Mouse (Mus musculus) heart, embryonic 12.5 days (tissue): ENCODE measurements around the gene Cxcr4. TPM values are rescaled to one million over a fixed set of nuclear protein-coding genes. Genes with fewer than 3 reads are reported as not detected.

Experiments used
- ATAC-seq: fragments of 200-750 bp; cut with Nextera tagmentation; 2 replicates; pipeline ENCODE4 v1.8.0; 2017; ENCODE audit warnings: moderate TSS enrichment, moderate library complexity; ENCODE audit not compliant: insufficient number of reproducible peaks, low FRiP score
- H3K27ac ChIP-seq: fragments of 300-500 bp; sonication (generic); 2 replicates; pipeline ENCODE4 v1.5.1; 2016; ENCODE audit warnings: mild to moderate bottlenecking, moderate library complexity; ENCODE audit not compliant: poor library complexity, severe bottlenecking
- H3K27me3 ChIP-seq: fragments of 300-500 bp; sonication (generic); replicated peaks from 2 replicates; pipeline ENCODE4 v1.6.1; 2016; ENCODE audit warnings: mild to moderate bottlenecking, moderate library complexity
- H3K36me3 ChIP-seq: fragments of 300-500 bp; sonication (generic); 2 replicates; pipeline ENCODE4 v1.6.1; 2016; ENCODE audit warnings: mild to moderate bottlenecking, moderate library complexity
- H3K4me1 ChIP-seq: fragments of 300-500 bp; sonication (generic); replicated peaks from 2 replicates; pipeline ENCODE4 v1.6.1; 2016; ENCODE audit warnings: mild to moderate bottlenecking
- H3K4me2 ChIP-seq: fragments of 300-500 bp; sonication (generic); 2 replicates; pipeline ENCODE4 v1.6.1; 2016; ENCODE audit warnings: mild to moderate bottlenecking, moderate library complexity
- H3K4me3 ChIP-seq: fragments of 300-500 bp; sonication (generic); 2 replicates; pipeline ENCODE4 v1.5.1; 2016; ENCODE audit warnings: mild to moderate bottlenecking
- H3K9ac ChIP-seq: fragments of 300-500 bp; sonication (generic); 2 replicates; pipeline ENCODE4 v1.6.1; 2016; ENCODE audit warnings: mild to moderate bottlenecking, moderate library complexity
- H3K9me3 ChIP-seq: fragments of 300-500 bp; sonication (generic); replicated peaks from 2 replicates; pipeline ENCODE4 v1.6.1; 2016; ENCODE audit warnings: mild to moderate bottlenecking, moderate library complexity
- WGBS: fragments of 180-500 bp; shearing (Covaris S2); methylation state at CpG from one replicate; pipeline ENCODE4 v1.1.7; 2016; 5-methylcytosine and 5-hydroxymethylcytosine counted together
- polyA plus RNA-seq: library from polyadenylated mRNA; unstranded; fragments of >200 nt; fragmentation: Nextera tagmentation; extraction: Ambion mirVana; gene quantifications from 2 replicates; pipeline ENCODE4 v1.2.1, GENCODE M21; 2016

Gene Cxcr4
- polyA plus RNA-seq, 1 experiment from 2014 or later, result 0.95 TPM

GRCm38 (mm10) chr1:128616586-128616985 is 24.5 kb upstream of the Cxcr4 start:
- 53% methylated on average over 2 of the region's 2 CpGs for WGBS
- Histone ChIP-seq H3K4me1 (0 out of 2 replicates have a peak, but pooled peaks cover 15% of the 10 kb centered on the region), H3K4me2 (no peak overlapping the region), H3K27ac (no peak overlapping the region), H3K9me3 (no peaks in the 10 kb centered on the region), H3K27me3 (no peaks in the 10 kb centered on the region), H3K4me3 (no peak overlapping the region), H3K9ac (no peak overlapping the region), H3K36me3 (no peaks in the 10 kb centered on the region)
- ATAC-seq, result no peak

- Histone ChIP-seq H3K27ac (no peak overlapping the region), H3K9ac (no peak overlapping the region), H3K4me2 (no peak overlapping the region), H3K4me1 (0 out of 2 replicates have a peak, but pooled peaks cover 15% of the 10 kb centered on the region), H3K27me3 (no peaks in the 10 kb centered on the region), H3K36me3 (no peaks in the 10 kb centered on the region), H3K9me3 (no peaks in the 10 kb centered on the region), H3K4me3 (no peak overlapping the region)
- WGBS, result 69% methylated on average over 2 of the region's 2 CpGs
- ATAC-seq, result no peak
Observed at GRCm38 (mm10) chr1:128615459-128615806, 23.3 kb upstream of the Cxcr4 start.

- H3K4me3 ChIP-seq, result no peak overlapping the region
- ATAC-seq, result no peak
- no peaks in the 10 kb centered on the region for H3K9me3 ChIP-seq
- no peaks in the 10 kb centered on the region for H3K27me3 ChIP-seq
- no peaks in the 10 kb centered on the region for H3K36me3 ChIP-seq
- no peak overlapping the region for H3K9ac ChIP-seq
- WGBS, result 75% methylated on average over 7 of the region's 7 CpGs
- H3K4me2 ChIP-seq, result no peak overlapping the region
- no peak overlapping the region for H3K27ac ChIP-seq
- H3K4me1 ChIP-seq, result 0 out of 2 replicates have a peak, but pooled peaks cover 15% of the 10 kb centered on the region
Observed at GRCm38 (mm10) chr1:128614653-128615458, 22.8 kb upstream of the Cxcr4 start.

GRCm38 (mm10) chr1:128608119-128608518 is 16.0 kb upstream of the Cxcr4 start:
- Histone ChIP-seq H3K27me3 (0 out of 2 replicates have a peak, but pooled peaks cover 2% of the 10 kb centered on the region), H3K27ac (no peak overlapping the region), H3K36me3 (no peaks in the 10 kb centered on the region), H3K9ac (no peak overlapping the region), H3K4me1 (0 out of 2 replicates have a peak, but pooled peaks cover 8% of the 10 kb centered on the region), H3K9me3 (no peaks in the 10 kb centered on the region), H3K4me2 (no peak overlapping the region), H3K4me3 (no peak overlapping the region)
- WGBS, result 56% methylated on average over 6 of the region's 6 CpGs
- no peak for ATAC-seq

GRCm38 (mm10) chr1:128607423-128607822 is 15.3 kb upstream of the Cxcr4 start:
- H3K9ac ChIP-seq, result no peak overlapping the region
- 0 out of 2 replicates have a peak, but pooled peaks cover 2% of the 10 kb centered on the region for H3K27me3 ChIP-seq
- H3K4me3 ChIP-seq, result no peak overlapping the region
- no peaks in the 10 kb centered on the region for H3K9me3 ChIP-seq
- H3K27ac ChIP-seq, result no peak overlapping the region
- H3K4me2 ChIP-seq, result no peak overlapping the region
- WGBS, result 60% methylated on average over 3 of the region's 3 CpGs
- ATAC-seq, result no peak
- no peaks in the 10 kb centered on the region for H3K36me3 ChIP-seq
- H3K4me1 ChIP-seq, result 0 out of 2 replicates have a peak, but pooled peaks cover 3% of the 10 kb centered on the region

- H3K4me2 ChIP-seq, result no peak overlapping the region
- no peaks in the 10 kb centered on the region for H3K9me3 ChIP-seq
- 0 out of 2 replicates have a peak, but pooled peaks cover 2% of the 10 kb centered on the region for H3K27me3 ChIP-seq
- 53% methylated on average over 1 of the region's 1 CpGs for WGBS
- no peak for ATAC-seq
- no peak overlapping the region for H3K27ac ChIP-seq
- no peaks in the 10 kb centered on the region for H3K36me3 ChIP-seq
- no peak overlapping the region for H3K9ac ChIP-seq
- H3K4me3 ChIP-seq, result no peak overlapping the region
- H3K4me1 ChIP-seq, result no peaks in the 10 kb centered on the region
Observed at GRCm38 (mm10) chr1:128605794-128606193, 13.7 kb upstream of the Cxcr4 start.

GRCm38 (mm10) chr1:128602688-128603385 is 10.7 kb upstream of the Cxcr4 start:
- H3K27me3 ChIP-seq, result no peaks in the 10 kb centered on the region
- H3K9ac ChIP-seq, result no peak overlapping the region
- H3K4me3 ChIP-seq, result no peak overlapping the region
- WGBS, result 84% methylated on average over 8 of the region's 8 CpGs
- no peaks in the 10 kb centered on the region for H3K9me3 ChIP-seq
- no peak overlapping the region for H3K27ac ChIP-seq
- H3K4me2 ChIP-seq, result no peak overlapping the region
- H3K4me1 ChIP-seq, result no peaks in the 10 kb centered on the region
- no peak for ATAC-seq
- no peaks in the 10 kb centered on the region for H3K36me3 ChIP-seq

- Histone ChIP-seq H3K4me1 (no peaks in the 10 kb centered on the region), H3K27me3 (peaks cover 3% of the 10 kb centered on the region; the same call in 1 of the 2 replicates), H3K9me3 (no peaks in the 10 kb centered on the region), H3K9ac (no peak overlapping the region), H3K4me3 (no peak overlapping the region), H3K4me2 (no peak overlapping the region), H3K27ac (no peak overlapping the region), H3K36me3 (no peaks in the 10 kb centered on the region)
- WGBS, result 75% methylated on average over 5 of the region's 5 CpGs
- ATAC-seq, result no peak
Observed at GRCm38 (mm10) chr1:128602018-128602687, 10.1 kb upstream of the Cxcr4 start.

GRCm38 (mm10) chr1:128601307-128601706 is 9.2 kb upstream of the Cxcr4 start:
- WGBS, result 75% methylated on average over 5 of the region's 5 CpGs
- H3K27me3 ChIP-seq, result peaks cover 3% of the 10 kb centered on the region; the same call in 1 of the 2 replicates

GRCm38 (mm10) chr1:128600549-128600948 is 8.5 kb upstream of the Cxcr4 start:
- peaks cover 3% of the 10 kb centered on the region; the same call in 1 of the 2 replicates for H3K4me1 ChIP-seq
- H3K27ac ChIP-seq, result no peak overlapping the region
- no peak overlapping the region for H3K4me2 ChIP-seq
- no peaks in the 10 kb centered on the region for H3K36me3 ChIP-seq
- WGBS, result 82% methylated on average over 2 of the region's 2 CpGs
- no peak overlapping the region for H3K4me3 ChIP-seq
- H3K27me3 ChIP-seq, result peaks cover 3% of the 10 kb centered on the region; the same call in 1 of the 2 replicates
- H3K9ac ChIP-seq, result no peak overlapping the region
- H3K9me3 ChIP-seq, result no peaks in the 10 kb centered on the region
- no peak for ATAC-seq

More at GRCm38 (mm10) chr1:128601307-128601706, 9.2 kb upstream of the Cxcr4 start:
- no peak overlapping the region for H3K9ac ChIP-seq
- H3K9me3 ChIP-seq, result no peaks in the 10 kb centered on the region
- no peak for ATAC-seq
- H3K4me3 ChIP-seq, result no peak overlapping the region
- H3K4me2 ChIP-seq, result no peak overlapping the region
- H3K27ac ChIP-seq, result no peak overlapping the region
- no peaks in the 10 kb centered on the region for H3K4me1 ChIP-seq
- H3K36me3 ChIP-seq, result no peaks in the 10 kb centered on the region
